Mouse (Mus musculus): ENCODE results near the gene Kiz. TPM values are rescaled to one million over a fixed set of nuclear protein-coding genes. Genes with fewer than 3 reads are reported as not detected.

The Kiz gene
- total RNA-seq, 1 experiment, result 6.3 TPM

DNA sequence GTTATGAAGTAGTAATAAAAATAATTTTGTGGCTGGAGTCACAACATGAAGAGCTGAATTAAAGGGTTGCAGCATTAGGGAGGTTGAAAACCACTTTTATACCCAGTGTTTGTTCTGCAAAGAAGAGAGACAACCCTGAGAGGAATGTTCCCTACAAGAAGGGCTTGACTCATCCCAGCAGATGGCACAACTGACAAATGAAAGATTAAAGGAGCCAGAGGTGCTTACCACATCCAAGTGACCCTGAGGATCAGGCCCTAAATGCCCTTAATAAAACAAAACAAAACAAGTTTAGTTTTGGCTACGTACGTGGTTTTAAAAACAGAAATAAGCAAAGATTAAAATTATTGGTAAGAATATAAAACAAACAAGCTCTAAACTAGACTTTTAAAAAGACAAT, 129.2 kb downstream of the Kiz start:
- in situ Hi-C loops (cut with MboI; ENCODE audit: low sequenced_read_pairs in 2 of 2, unreplicated experiment in 2 of 2), result no loop called here
- DNase-seq (ENCODE audit: low read depth, low spot score), result no peak
- TF ChIP-seq CHD2 (IDR thresholded peaks at IDR 0.05; ENCODE audit: low read depth, low read length) (no peak), MAFK (IDR thresholded peaks at IDR 0.05; ENCODE audit: insufficient read depth, low read depth, low read length) (no peak), ZNF384 (IDR thresholded peaks at IDR 0.05; ENCODE audit: low read depth, low read length) (no peak), ZC3H11A (IDR thresholded peaks at IDR 0.05; ENCODE audit: borderline replicate concordance, low read depth, low read length) (no peak), HCFC1 (IDR thresholded peaks at IDR 0.05; ENCODE audit: borderline replicate concordance, insufficient read depth, low read length) (no peak)
- H3K9ac ChIP-seq (ENCODE audit: insufficient read depth, low read depth, low read length, poor library complexity, severe bottlenecking), result no peak overlapping the region
- H3K4me3 ChIP-seq (ENCODE audit: insufficient read depth in 1 of 2, low read depth in 1 of 2, low read length in 2 of 2, poor library complexity in 1 of 2, severe bottlenecking in 1 of 2), result no peak overlapping the region
- H3K9me3 ChIP-seq (ENCODE audit: control insufficient read depth, insufficient read depth, low read depth, low read length), result no peaks in the 10 kb centered on the region
- H3K36me3 ChIP-seq (ENCODE audit: control insufficient read depth, insufficient read depth, low read length, poor library complexity, severe bottlenecking), result no peaks in the 10 kb centered on the region
- no peaks in the 10 kb centered on the region for H3K4me1 ChIP-seq (ENCODE audit: control insufficient read depth in 2 of 2, insufficient read depth in 2 of 2, low read length in 2 of 2, poor library complexity in 1 of 2)
- H3K27ac ChIP-seq (ENCODE audit: insufficient read depth, low read depth, low read length, poor library complexity, severe bottlenecking), result no peak overlapping the region

- Histone ChIP-seq H3K36me3 (ENCODE audit: control insufficient read depth, insufficient read depth, low read length, poor library complexity, severe bottlenecking) (no peaks in the 10 kb centered on the region), H3K4me1 (ENCODE audit: control insufficient read depth in 2 of 2, insufficient read depth in 2 of 2, low read length in 2 of 2, poor library complexity in 1 of 2) (no peaks in the 10 kb centered on the region), H3K9me3 (ENCODE audit: control insufficient read depth, insufficient read depth, low read depth, low read length) (no peaks in the 10 kb centered on the region), H3K9ac (ENCODE audit: insufficient read depth, low read depth, low read length, poor library complexity, severe bottlenecking) (no peak overlapping the region), H3K27ac (ENCODE audit: insufficient read depth, low read depth, low read length, poor library complexity, severe bottlenecking) (no peak overlapping the region), H3K4me3 (ENCODE audit: insufficient read depth in 1 of 2, low read depth in 1 of 2, low read length in 2 of 2, poor library complexity in 1 of 2, severe bottlenecking in 1 of 2) (no peak overlapping the region)
- no peak for DNase-seq (ENCODE audit: low read depth, low spot score)
- TF ChIP-seq ZC3H11A (IDR thresholded peaks at IDR 0.05; ENCODE audit: borderline replicate concordance, low read depth, low read length) (no peak), MAFK (IDR thresholded peaks at IDR 0.05; ENCODE audit: insufficient read depth, low read depth, low read length) (no peak), ZNF384 (IDR thresholded peaks at IDR 0.05; ENCODE audit: low read depth, low read length) (no peak), CHD2 (IDR thresholded peaks at IDR 0.05; ENCODE audit: low read depth, low read length) (no peak), HCFC1 (IDR thresholded peaks at IDR 0.05; ENCODE audit: borderline replicate concordance, insufficient read depth, low read length) (no peak)
- in situ Hi-C loops (cut with MboI; ENCODE audit: low sequenced_read_pairs in 2 of 2, unreplicated experiment in 2 of 2), result no loop called here
Measured at GRCm38 (mm10) chr2:146985807-146986206, 130.1 kb downstream of the Kiz start.

DNA sequence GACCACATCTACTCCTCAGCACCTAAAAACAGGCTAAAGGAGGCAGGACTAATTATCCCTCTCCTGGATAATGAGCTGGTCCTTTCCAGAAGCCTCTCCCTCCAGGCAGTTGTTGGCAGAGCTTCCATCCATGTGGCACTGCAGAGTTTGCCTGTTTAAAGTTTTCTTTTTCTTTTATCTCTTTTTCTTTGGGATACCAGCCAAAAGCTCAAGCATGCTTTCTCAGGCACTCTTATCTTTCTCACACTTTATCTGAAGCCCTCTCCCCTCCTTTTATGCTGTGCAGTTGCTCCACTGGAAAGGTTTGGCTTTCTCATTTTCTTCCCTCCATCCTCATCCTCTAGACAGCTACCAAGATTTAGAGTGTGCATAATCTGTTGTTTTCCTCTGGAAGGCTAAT, 130.8 kb downstream of the Kiz start:
- no peaks in the 10 kb centered on the region for H3K4me1 ChIP-seq (ENCODE audit: control insufficient read depth in 2 of 2, insufficient read depth in 2 of 2, low read length in 2 of 2, poor library complexity in 1 of 2)
- no peak overlapping the region for H3K27ac ChIP-seq (ENCODE audit: insufficient read depth, low read depth, low read length, poor library complexity, severe bottlenecking)
- no peak overlapping the region for H3K4me3 ChIP-seq (ENCODE audit: insufficient read depth in 1 of 2, low read depth in 1 of 2, low read length in 2 of 2, poor library complexity in 1 of 2, severe bottlenecking in 1 of 2)
- no peak for DNase-seq (ENCODE audit: low read depth, low spot score)
- no peaks in the 10 kb centered on the region for H3K9me3 ChIP-seq (ENCODE audit: control insufficient read depth, insufficient read depth, low read depth, low read length)
- in situ Hi-C loops (cut with MboI; ENCODE audit: low sequenced_read_pairs in 2 of 2, unreplicated experiment in 2 of 2), result no loop called here
- no peak overlapping the region for H3K9ac ChIP-seq (ENCODE audit: insufficient read depth, low read depth, low read length, poor library complexity, severe bottlenecking)
- no peaks in the 10 kb centered on the region for H3K36me3 ChIP-seq (ENCODE audit: control insufficient read depth, insufficient read depth, low read length, poor library complexity, severe bottlenecking)
- TF ChIP-seq CHD2 (IDR thresholded peaks at IDR 0.05; ENCODE audit: low read depth, low read length), result no peak
- no peak for TF ChIP-seq ZNF384 (IDR thresholded peaks at IDR 0.05; ENCODE audit: low read depth, low read length)
- no peak for TF ChIP-seq MAFK (IDR thresholded peaks at IDR 0.05; ENCODE audit: insufficient read depth, low read depth, low read length)

DNA sequence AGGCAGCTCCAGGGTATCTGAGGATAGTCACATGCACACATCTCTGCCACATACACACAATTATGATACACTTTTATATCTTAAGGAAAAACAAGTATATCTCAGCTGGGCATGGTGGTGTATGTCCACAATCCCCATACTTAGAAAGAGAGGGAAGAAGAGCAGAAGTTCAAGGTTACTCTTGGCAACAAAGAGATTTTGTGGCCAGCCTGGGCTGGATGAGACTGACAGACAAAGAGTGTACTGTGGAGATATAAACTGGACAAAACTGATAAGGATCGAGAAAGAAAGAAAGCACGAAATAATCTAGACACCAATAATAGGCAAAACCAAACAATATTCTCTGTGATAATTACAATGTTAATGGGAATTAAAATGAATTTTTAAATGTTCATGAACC, 151.6 kb downstream of the Kiz start:
- TF ChIP-seq ZNF384 (IDR thresholded peaks at IDR 0.05; ENCODE audit: low read depth, low read length), result no peak
- no peak for TF ChIP-seq ZC3H11A (IDR thresholded peaks at IDR 0.05; ENCODE audit: borderline replicate concordance, low read depth, low read length)
- no peak for TF ChIP-seq CHD2 (IDR thresholded peaks at IDR 0.05; ENCODE audit: low read depth, low read length)
- no peak for TF ChIP-seq MAFK (IDR thresholded peaks at IDR 0.05; ENCODE audit: insufficient read depth, low read depth, low read length)
- no peak for TF ChIP-seq HCFC1 (IDR thresholded peaks at IDR 0.05; ENCODE audit: borderline replicate concordance, insufficient read depth, low read length)
- no peak for DNase-seq (ENCODE audit: low read depth, low spot score)
- no peaks in the 10 kb centered on the region for H3K4me1 ChIP-seq (ENCODE audit: control insufficient read depth in 2 of 2, insufficient read depth in 2 of 2, low read length in 2 of 2, poor library complexity in 1 of 2)
- no peak overlapping the region for H3K27ac ChIP-seq (ENCODE audit: insufficient read depth, low read depth, low read length, poor library complexity, severe bottlenecking)
- no peak overlapping the region for H3K4me3 ChIP-seq (ENCODE audit: insufficient read depth in 1 of 2, low read depth in 1 of 2, low read length in 2 of 2, poor library complexity in 1 of 2, severe bottlenecking in 1 of 2)
- no peak overlapping the region for H3K9ac ChIP-seq (ENCODE audit: insufficient read depth, low read depth, low read length, poor library complexity, severe bottlenecking)
- in situ Hi-C loops (cut with MboI; ENCODE audit: low sequenced_read_pairs in 2 of 2, unreplicated experiment in 2 of 2), result no loop called here
- H3K36me3 ChIP-seq (ENCODE audit: control insufficient read depth, insufficient read depth, low read length, poor library complexity, severe bottlenecking), result peaks cover 6% of the 10 kb centered on the region; the same call in 1 of the 2 replicates
- H3K9me3 ChIP-seq (ENCODE audit: control insufficient read depth, insufficient read depth, low read depth, low read length), result peaks cover 22% of the 10 kb centered on the region

GRCm38 (mm10) chr2:147009084-147009483, 153.4 kb downstream of the Kiz start:
- Histone ChIP-seq H3K9me3 (ENCODE audit: control insufficient read depth, insufficient read depth, low read depth, low read length) (peaks cover 22% of the 10 kb centered on the region), H3K27ac (ENCODE audit: insufficient read depth, low read depth, low read length, poor library complexity, severe bottlenecking) (no peak overlapping the region), H3K4me1 (ENCODE audit: control insufficient read depth in 2 of 2, insufficient read depth in 2 of 2, low read length in 2 of 2, poor library complexity in 1 of 2) (no peaks in the 10 kb centered on the region), H3K36me3 (ENCODE audit: control insufficient read depth, insufficient read depth, low read length, poor library complexity, severe bottlenecking) (peaks cover 6% of the 10 kb centered on the region; the same call in 1 of the 2 replicates), H3K9ac (ENCODE audit: insufficient read depth, low read depth, low read length, poor library complexity, severe bottlenecking) (no peak overlapping the region), H3K4me3 (ENCODE audit: insufficient read depth in 1 of 2, low read depth in 1 of 2, low read length in 2 of 2, poor library complexity in 1 of 2, severe bottlenecking in 1 of 2) (no peak overlapping the region)
- in situ Hi-C loops (cut with MboI; ENCODE audit: low sequenced_read_pairs in 2 of 2, unreplicated experiment in 2 of 2), result no loop called here
- TF ChIP-seq CHD2 (IDR thresholded peaks at IDR 0.05; ENCODE audit: low read depth, low read length) (no peak), HCFC1 (IDR thresholded peaks at IDR 0.05; ENCODE audit: borderline replicate concordance, insufficient read depth, low read length) (no peak), ZC3H11A (IDR thresholded peaks at IDR 0.05; ENCODE audit: borderline replicate concordance, low read depth, low read length) (no peak), MAFK (IDR thresholded peaks at IDR 0.05; ENCODE audit: insufficient read depth, low read depth, low read length) (no peak), ZNF384 (IDR thresholded peaks at IDR 0.05; ENCODE audit: low read depth, low read length) (no peak)
- no peak for DNase-seq (ENCODE audit: low read depth, low spot score)

Data from ES-E14 (cell line).